Mouse (Mus musculus): ENCODE results near the gene Gm8374. TPM values are rescaled to one million over a fixed set of nuclear protein-coding genes. Genes with fewer than 3 reads are reported as not detected.
"Not testable (repeated sequence)": the region's sequence is repeated elsewhere in the genome, so short reads cannot be mapped to it uniquely, and the experiment has no call there.

The Gm8374 gene
- total RNA-seq (2015), result not detected in 2 replicates
- not detected in 2 replicates for total RNA-seq (2017)

DNA sequence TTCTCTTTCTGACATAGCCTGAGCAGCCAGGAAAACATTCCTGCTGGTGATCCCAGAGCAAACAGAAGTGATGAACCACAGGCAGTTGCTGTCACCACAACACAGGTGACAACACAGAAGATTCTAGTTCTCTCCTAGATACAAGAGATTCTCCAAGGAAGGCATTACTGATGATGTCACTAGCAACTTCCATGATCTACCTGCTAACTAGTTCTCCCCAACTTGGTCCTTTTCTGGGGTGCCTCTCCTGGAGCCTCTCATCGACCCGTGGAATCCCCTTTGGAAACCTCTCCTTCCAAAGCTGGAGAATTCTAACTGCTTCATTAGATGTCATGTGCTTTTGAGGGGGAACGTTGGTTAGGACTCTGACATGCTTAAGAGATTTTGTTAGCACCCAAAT, at the start of gene Gm8374:
Gm8374 (minus strand) TSS at position 101 of the 400 bp plus-strand sequence.
- not testable (repeated sequence) for ATAC-seq (replicated peaks; ENCODE audit: poor library complexity)

DNA sequence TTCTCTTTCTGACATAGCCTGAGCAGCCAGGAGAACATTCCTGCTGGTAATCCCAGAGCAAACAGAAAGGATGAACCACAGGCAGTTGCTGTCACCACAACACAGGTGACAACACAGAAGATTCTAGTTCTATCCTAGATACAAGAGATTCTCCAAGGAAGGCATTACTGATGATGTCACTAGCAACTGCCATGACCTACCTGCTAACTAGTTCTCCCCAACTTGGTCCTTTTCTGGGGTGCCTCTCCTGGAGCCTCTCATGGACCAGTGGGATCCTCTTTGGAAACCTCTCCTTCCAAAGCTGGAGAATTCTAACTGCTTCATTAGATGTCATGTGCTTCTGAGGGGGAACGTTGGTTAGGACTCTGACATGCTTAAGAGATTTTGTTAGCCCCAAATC, 32.6 kb downstream of the Gm8374 start, which contains the start of gene Gm5797:
Gm5797 (minus strand) TSS at position 101 of the 400 bp plus-strand sequence.
- ATAC-seq (replicated peaks; ENCODE audit: poor library complexity), result not testable (repeated sequence)

DNA sequence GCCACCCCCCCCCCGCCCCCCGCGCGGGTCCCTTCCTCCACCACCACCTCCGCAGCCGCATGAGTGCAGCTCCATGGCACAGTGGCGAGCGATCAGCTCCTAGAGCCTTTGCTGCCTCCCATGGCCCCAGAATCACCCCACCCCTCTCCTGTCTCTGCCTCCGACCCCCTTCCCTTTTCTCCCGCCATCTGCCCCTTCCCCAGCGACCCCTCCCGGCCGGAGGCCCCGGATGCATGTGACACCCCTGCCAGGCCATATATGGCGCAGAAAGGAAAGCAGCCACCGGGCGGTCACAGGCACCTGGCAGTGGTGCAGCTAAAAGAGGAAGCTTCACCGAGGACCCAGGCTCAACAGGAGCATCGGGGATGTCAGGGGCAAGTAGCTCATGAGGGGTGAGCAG, 49.8 kb downstream of the Gm8374 start:
- not testable (repeated sequence) for ATAC-seq (replicated peaks; ENCODE audit: poor library complexity)

GRCm38 (mm10) chr14:7314661-7315060, 50.3 kb downstream of the Gm8374 start, which contains the start of gene Gm3739:
Gene Gm3739, minus strand, starts transcription at chr14:7315049.
- ATAC-seq (replicated peaks; ENCODE audit: poor library complexity), result not testable (repeated sequence)

Other genes starting within 250 kb of the Gm8374 start
- not detected in 2 replicates for gene Gm6676, start 239.7 kb downstream of the Gm8374 start, total RNA-seq (2015)
- gene Gm6676, start 239.7 kb downstream of the Gm8374 start, total RNA-seq (2017), result not detected in 2 replicates
- gene Gm3512, start 190.6 kb downstream of the Gm8374 start, total RNA-seq (2015), result 0.64 TPM in 1 of 2 replicates, not detected in the other
- gene Gm3512, start 190.6 kb downstream of the Gm8374 start, total RNA-seq (2017), result 0.81 and 0.83 TPM in 2 replicates
- gene Gm16434, start 170.6 kb downstream of the Gm8374 start, total RNA-seq (2015), result not detected in 2 replicates
- not detected in 2 replicates for gene Gm16434, start 170.6 kb downstream of the Gm8374 start, total RNA-seq (2017)
- not detected in 2 replicates for gene Gm3727, start 100.4 kb downstream of the Gm8374 start, total RNA-seq (2015)
- gene Gm3727, start 100.4 kb downstream of the Gm8374 start, total RNA-seq (2017), result not detected in 2 replicates
- 0.10 TPM in 1 of 2 replicates, not detected in the other for gene Gm3739, start 50.1 kb downstream of the Gm8374 start, total RNA-seq (2015)
- gene Gm3739, start 50.1 kb downstream of the Gm8374 start, total RNA-seq (2017), result 0.21 TPM in 1 of 2 replicates, not detected in the other
- not detected in 2 replicates for gene Gm5797, start 32.7 kb downstream of the Gm8374 start, total RNA-seq (2015)
- gene Gm5797, start 32.7 kb downstream of the Gm8374 start, total RNA-seq (2017), result not detected in 2 replicates
- not detected in 2 replicates for gene Gm3755, start 85.8 kb upstream of the Gm8374 start, total RNA-seq (2015)
- gene Gm3755, start 85.8 kb upstream of the Gm8374 start, total RNA-seq (2017), result not detected in 2 replicates
- gene Gm3752, start 118.6 kb upstream of the Gm8374 start, total RNA-seq (2015), result not detected in 2 replicates
- gene Gm3752, start 118.6 kb upstream of the Gm8374 start, total RNA-seq (2017), result not detected in 2 replicates
- not detected in 2 replicates for gene Gm3558, start 203.4 kb upstream of the Gm8374 start, total RNA-seq (2015)
- gene Gm3558, start 203.4 kb upstream of the Gm8374 start, total RNA-seq (2017), result 0.17 TPM in 1 of 2 replicates, not detected in the other
- gene Gm10338, start 230.5 kb upstream of the Gm8374 start, total RNA-seq (2015), result not detected in 2 replicates
- not detected in 2 replicates for gene Gm10338, start 230.5 kb upstream of the Gm8374 start, total RNA-seq (2017)

Measured in megakaryocyte progenitor cell, adult 5-6 weeks (primary cell).